Mouse (Mus musculus) heart, postnatal 10 days (tissue): ENCODE measurements at regions not wholly inside any gene's neighbourhood (a gene's known extent, or its start where the extent isn't known, plus 50 kb on each side); places are given as distances from the start of the nearest gene placed in this dataset.

Experiments used
- DNase-seq, 2 experiments: peaks; one replicate each; pipeline ENCODE4 v3.0.0; 2021
- intact Hi-C: fragments of 180-260 bp; cut with DNase I; formaldehyde crosslinking; loops from one replicate; pipeline ENCODE4 v1.15.1; 2025

DNA sequence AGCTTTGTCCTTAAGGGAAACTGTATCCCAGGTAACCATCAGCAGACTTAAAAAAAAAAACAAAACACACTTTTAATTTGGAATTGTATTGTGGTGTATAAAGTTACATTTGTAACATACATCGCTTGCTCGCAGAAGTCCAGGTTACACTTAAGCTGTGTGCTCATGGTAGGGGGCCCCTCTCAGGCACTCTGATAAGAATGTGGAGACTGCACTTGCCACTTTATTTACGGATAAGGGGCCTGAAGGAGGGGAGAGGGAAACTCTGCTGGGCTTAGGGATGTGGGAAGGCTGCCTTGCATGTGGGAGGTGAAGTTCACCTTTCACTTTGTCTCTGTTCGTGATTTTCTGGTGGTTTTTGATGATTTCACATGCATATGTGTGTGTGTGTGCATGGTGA lies 58.7 kb downstream of the Ccdc185 start:
- intact Hi-C loops: no loop called here
- DNase-seq: no peak

GRCm38 (mm10) chr1:182689741-182690140 lies 59.2 kb downstream of the Ccdc185 start:
- DNase-seq: no peak
- intact Hi-C loops: no loop called here

DNA sequence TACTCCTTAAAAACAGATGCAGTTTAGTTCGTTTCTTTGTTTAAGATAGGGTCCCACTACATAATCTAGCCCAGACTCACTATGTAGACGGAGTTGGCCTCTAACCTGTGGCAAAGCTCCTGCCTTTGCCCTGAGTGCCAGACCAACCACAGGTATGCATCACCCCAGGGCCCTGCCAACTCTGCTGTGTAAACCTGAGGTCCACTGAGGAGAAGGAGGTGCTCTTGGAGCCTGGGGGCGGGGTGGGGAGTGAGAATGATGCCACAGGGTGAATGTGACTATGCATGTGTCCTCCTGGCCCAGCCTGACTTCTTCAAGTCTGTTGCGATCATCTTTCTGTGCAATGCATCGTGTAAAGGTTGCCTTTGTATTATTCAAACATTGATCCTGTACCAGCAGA lies 61.8 kb downstream of the Ccdc185 start:
- DNase-seq: no peak
- intact Hi-C loops: no loop called here

DNA sequence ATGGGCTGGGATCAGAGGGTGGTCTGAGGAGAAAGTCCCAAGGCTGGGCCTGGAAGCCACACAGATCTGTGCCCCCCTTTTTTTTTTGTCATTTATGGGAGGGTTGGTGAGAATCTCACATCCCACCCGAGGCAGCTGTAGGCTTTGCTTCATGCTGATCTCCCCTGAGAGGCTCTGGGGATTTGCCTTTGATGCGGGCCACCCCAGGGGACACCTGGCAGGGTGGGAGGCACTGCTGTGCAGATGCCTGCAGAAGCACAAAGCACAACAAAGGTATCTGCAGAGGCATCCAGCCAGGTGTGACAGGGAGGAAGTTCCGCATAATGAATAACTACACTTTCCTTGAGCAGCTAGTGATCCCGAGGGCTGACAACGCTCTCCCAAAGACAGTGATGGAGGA lies 62.7 kb downstream of the Ccdc185 start:
- intact Hi-C loops: no loop called here
- DNase-seq: no peak

DNA sequence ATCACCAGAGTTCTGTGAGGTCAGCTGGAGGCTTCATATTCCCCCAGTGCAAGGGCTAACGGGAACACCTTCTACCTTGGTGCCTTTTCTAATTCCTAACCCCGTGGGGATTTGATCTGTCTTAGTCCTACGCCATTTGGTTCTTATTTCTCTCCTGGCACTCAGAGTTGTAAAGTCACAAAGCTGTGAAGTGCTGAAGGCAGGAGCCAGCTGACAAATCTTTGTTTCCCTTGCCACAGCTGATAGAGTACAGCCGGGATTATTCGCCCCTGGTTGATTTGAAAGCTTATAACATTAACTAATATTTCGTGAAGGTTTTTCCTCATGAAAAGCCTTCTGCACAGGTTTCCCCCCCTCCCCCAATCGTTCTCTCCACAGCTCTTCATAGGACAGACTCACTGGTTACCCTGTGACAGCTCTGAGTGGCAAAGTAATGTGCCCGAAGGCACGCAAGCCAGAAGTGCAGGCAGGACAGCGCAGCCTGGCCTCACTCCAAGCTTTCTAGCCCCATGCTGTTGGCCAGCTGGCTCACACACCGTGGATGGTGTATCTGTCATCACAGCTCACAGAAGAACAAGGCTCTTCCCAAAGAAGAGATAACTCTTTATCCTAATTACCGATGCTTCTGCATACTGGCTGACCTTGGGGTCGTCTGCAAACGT lies 66.3 kb downstream of the Ccdc185 start:
- DNase-seq: peak; percentile 80 to 84
- intact Hi-C loops: no loop called here
